In genomic region chr11:100761547-100762045, GRCm38 (mm10) we compare ENCODE assay signal across 8 mouse cellular contexts. TPM values are rescaled to one million over a fixed set of nuclear protein-coding genes. Genes with fewer than 3 reads are reported as not detected.
A peak's percentile ranks its signal among the peaks of the same experiment; 100 is the strongest.
DNase-seq lines count a peak whose midpoint lies in the region; ATAC-seq lines count a peak whose summit lies in the region.

No protein-coding gene starts in this region.

- no peaks in the 10 kb centered on the region for H3K36me3 ChIP-seq in hindbrain, embryonic 12.5 days

- H3K27ac ChIP-seq in hindbrain, embryonic 12.5 days = no peak overlapping the region

- H3K27me3 ChIP-seq in hindbrain, embryonic 12.5 days = peaks cover 35% of the 10 kb centered on the region

- WGBS in hindbrain, embryonic 12.5 days = under 1% methylated on average over 27 of the region's 27 CpGs

- peak; percentile 62 for ATAC-seq in hindbrain, embryonic 12.5 days (ENCODE audit: low FRiP score)

- peak overlapping the region; percentile 56 for H3K4me2 ChIP-seq in hindbrain, embryonic 12.5 days (replicated peaks)

- no peaks in the 10 kb centered on the region for H3K9me3 ChIP-seq in hindbrain, embryonic 12.5 days (replicated peaks)

- DNase-seq in NIH3T3 (ENCODE audit: low read depth) = peak; percentile 65
- peak; percentile 92 to 95 for DNase-seq in cerebellum, postnatal 10 days
- peak; percentile 70 to 86 for DNase-seq in frontal cortex, postnatal 10 days (ENCODE audit: low spot score in 2 of 2)
- DNase-seq in layer of hippocampus, postnatal 10 days (ENCODE audit: low spot score in 2 of 2) = peak; percentile 95 to 96
- DNase-seq in lung, postnatal 10 days = peak; percentile 93
- peak; percentile 85 for DNase-seq in ovary, postnatal 36 days (ENCODE audit: low spot score)
- peak; percentile 79 for DNase-seq in thymus, postnatal 14 days

- H3K4me3 ChIP-seq in hindbrain, embryonic 12.5 days = peak overlapping the region; percentile 35

- peaks cover 17% of the 10 kb centered on the region for H3K4me1 ChIP-seq in hindbrain, embryonic 12.5 days

- peak overlapping the region; percentile 8; the same call in 1 of the 2 replicates for H3K9ac ChIP-seq in hindbrain, embryonic 12.5 days

RNA-seq across cellular contexts. Expression of gene Hcrt, which starts 1.1 kb away (rescaled TPM):
- not detected in 2 replicates for polyA plus RNA-seq in hindbrain, embryonic 12.5 days (2016; fragmentation: Nextera tagmentation; extraction: Ambion mirVana)
- total RNA-seq in layer of hippocampus, postnatal 10 days (2021) = under 1 TPM in 1 of 2 experiments, not detected in 1; 0.62 TPM

RNA-seq across cellular contexts. Expression of gene Kcnh4, which starts 1.9 kb away (rescaled TPM):
- 6.0 and 6.2 TPM in 2 replicates for polyA plus RNA-seq in hindbrain, embryonic 12.5 days (2016; fragmentation: Nextera tagmentation; extraction: Ambion mirVana)
- total RNA-seq in layer of hippocampus, postnatal 10 days (2021) = 1 to 10 TPM; 1.5 to 2.2 TPM

RNA-seq across cellular contexts. Expression of gene Ghdc, which starts 9.2 kb away (rescaled TPM):
- 4.4 and 4.7 TPM in 2 replicates for polyA plus RNA-seq in hindbrain, embryonic 12.5 days (2016; fragmentation: Nextera tagmentation; extraction: Ambion mirVana)
- 1 to 10 TPM; 5.5 to 7.2 TPM for total RNA-seq in layer of hippocampus, postnatal 10 days (2021)

RNA-seq across cellular contexts. Expression of gene Rab5c, which starts 23.6 kb away (rescaled TPM):
- polyA plus RNA-seq in hindbrain, embryonic 12.5 days (2016; fragmentation: Nextera tagmentation; extraction: Ambion mirVana) = 17.7 and 19.9 TPM in 2 replicates
- total RNA-seq in layer of hippocampus, postnatal 10 days (2021) = 100 to 1,000 TPM; 152 to 165 TPM

RNA-seq across cellular contexts. Expression of gene Hspb9, which starts 47.9 kb away (rescaled TPM):
- 0.35 and 0.38 TPM in 2 replicates for polyA plus RNA-seq in hindbrain, embryonic 12.5 days (2016; fragmentation: Nextera tagmentation; extraction: Ambion mirVana)
- total RNA-seq in layer of hippocampus, postnatal 10 days (2021) = not detected
